Mouse (Mus musculus): ENCODE measurements at regions not wholly inside any gene's neighbourhood (a gene's known extent, or its start where the extent isn't known, plus 50 kb on each side); places are given as distances from the start of the nearest gene placed in this dataset.

DNA sequence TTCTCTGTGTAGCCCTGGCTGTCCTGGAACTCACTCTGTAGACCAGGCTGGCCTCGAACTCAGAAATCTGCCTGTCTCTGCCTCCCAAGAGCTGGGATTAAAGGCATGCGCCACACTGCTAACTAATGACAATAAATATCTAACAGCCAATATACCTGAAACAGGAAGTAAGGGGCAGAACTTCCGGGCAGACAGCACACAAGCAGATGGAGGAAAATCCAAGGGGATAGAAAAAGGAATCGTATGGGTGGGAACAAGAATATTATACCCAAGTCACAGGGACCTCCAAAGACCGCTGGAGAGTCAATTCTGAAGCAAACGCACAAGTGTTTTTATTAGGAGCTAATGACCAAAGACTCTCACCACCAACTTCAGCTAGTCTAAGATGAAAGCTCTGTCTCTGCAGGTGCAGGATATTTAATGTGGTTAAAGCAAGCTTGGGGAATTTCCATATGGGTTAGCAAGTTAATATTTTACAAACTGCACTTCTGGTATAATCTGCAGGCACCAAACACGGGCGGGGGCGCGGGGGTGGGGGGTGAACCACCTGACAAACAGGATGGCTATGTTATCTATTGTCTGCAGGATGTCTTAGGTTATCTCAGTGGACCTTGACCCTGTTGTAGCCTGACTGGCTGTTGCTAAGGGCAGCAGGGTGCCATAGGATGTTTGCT, 1122.3 kb upstream of the Cited2 start:
- Histone ChIP-seq H3K4me3 (replicated peaks; ENCODE audit: low read length) (no peak overlapping the region), H3K4me1 (replicated peaks; ENCODE audit: low read depth, low read length) (no peaks in the 10 kb centered on the region), H3K9me3 (ENCODE audit: low read length) (no peaks in the 10 kb centered on the region), H3K36me3 (ENCODE audit: insufficient read depth, low read length) (no peaks in the 10 kb centered on the region), H3K27me3 (ENCODE audit: insufficient read depth, low read length) (no peaks in the 10 kb centered on the region)
- TF ChIP-seq CTCF (conservative IDR thresholded peaks at IDR 0.05; ENCODE audit: low read length) (no peak), NANOG (IDR thresholded peaks at IDR 0.05; ENCODE audit: borderline replicate concordance, low read length) (no peak), POU5F1 (IDR thresholded peaks at IDR 0.05; ENCODE audit: borderline replicate concordance, low read length) (no peak)

DNA sequence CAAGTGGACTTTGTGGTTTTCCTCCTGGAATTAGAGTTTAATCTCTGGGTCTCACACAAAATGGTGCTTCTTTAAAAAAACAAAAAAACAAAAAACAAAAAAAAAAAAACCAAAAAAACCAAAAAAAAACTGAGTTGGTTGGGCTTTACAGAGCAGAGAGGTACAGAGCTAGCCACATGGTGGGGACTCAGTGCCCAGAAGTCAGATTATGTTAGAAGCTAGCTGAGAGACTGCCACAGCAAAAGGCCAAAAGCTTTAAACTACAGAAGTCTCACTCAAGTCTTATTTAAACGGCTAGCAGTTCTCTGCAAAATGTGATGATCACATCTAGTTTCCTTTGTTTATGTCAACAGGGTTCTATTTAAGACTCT, 1121.8 kb upstream of the Cited2 start:
- no peaks in the 10 kb centered on the region for H3K27me3 ChIP-seq (ENCODE audit: insufficient read depth, low read length)
- H3K4me1 ChIP-seq (replicated peaks; ENCODE audit: low read depth, low read length) = no peaks in the 10 kb centered on the region
- H3K9me3 ChIP-seq (ENCODE audit: low read length) = no peaks in the 10 kb centered on the region
- no peaks in the 10 kb centered on the region for H3K36me3 ChIP-seq (ENCODE audit: insufficient read depth, low read length)
- no peak overlapping the region for H3K4me3 ChIP-seq (replicated peaks; ENCODE audit: low read length)
- TF ChIP-seq POU5F1 (IDR thresholded peaks at IDR 0.05; ENCODE audit: borderline replicate concordance, low read length) = no peak
- no peak for TF ChIP-seq CTCF (conservative IDR thresholded peaks at IDR 0.05; ENCODE audit: low read length)
- no peak for TF ChIP-seq NANOG (IDR thresholded peaks at IDR 0.05; ENCODE audit: borderline replicate concordance, low read length)

GRCm38 (mm10) chr10:16608339-16608738, 1114.7 kb upstream of the Cited2 start:
- TF ChIP-seq NANOG (IDR thresholded peaks at IDR 0.05; ENCODE audit: borderline replicate concordance, low read length) (no peak), POU5F1 (IDR thresholded peaks at IDR 0.05; ENCODE audit: borderline replicate concordance, low read length) (no peak), CTCF (conservative IDR thresholded peaks at IDR 0.05; ENCODE audit: low read length) (no peak)
- Histone ChIP-seq H3K4me3 (replicated peaks; ENCODE audit: low read length) (no peak overlapping the region), H3K27me3 (ENCODE audit: insufficient read depth, low read length) (no peaks in the 10 kb centered on the region), H3K36me3 (ENCODE audit: insufficient read depth, low read length) (no peaks in the 10 kb centered on the region), H3K4me1 (replicated peaks; ENCODE audit: low read depth, low read length) (no peaks in the 10 kb centered on the region), H3K9me3 (ENCODE audit: low read length) (no peaks in the 10 kb centered on the region)

- no peaks in the 10 kb centered on the region for H3K9me3 ChIP-seq (ENCODE audit: low read length)
- H3K36me3 ChIP-seq (ENCODE audit: insufficient read depth, low read length) = no peaks in the 10 kb centered on the region
- no peak overlapping the region for H3K4me3 ChIP-seq (replicated peaks; ENCODE audit: low read length)
- no peaks in the 10 kb centered on the region for H3K4me1 ChIP-seq (replicated peaks; ENCODE audit: low read depth, low read length)
- TF ChIP-seq POU5F1 (IDR thresholded peaks at IDR 0.05; ENCODE audit: borderline replicate concordance, low read length) (no peak), CTCF (conservative IDR thresholded peaks at IDR 0.05; ENCODE audit: low read length) (no peak), NANOG (IDR thresholded peaks at IDR 0.05; ENCODE audit: borderline replicate concordance, low read length) (no peak)
- H3K27me3 ChIP-seq (ENCODE audit: insufficient read depth, low read length) = no peaks in the 10 kb centered on the region
Measured at GRCm38 (mm10) chr10:16618752-16619151, 1104.3 kb upstream of the Cited2 start.

GRCm38 (mm10) chr10:16619584-16619983, 1103.4 kb upstream of the Cited2 start:
- H3K27me3 ChIP-seq (ENCODE audit: insufficient read depth, low read length) = no peaks in the 10 kb centered on the region
- H3K4me1 ChIP-seq (replicated peaks; ENCODE audit: low read depth, low read length) = no peaks in the 10 kb centered on the region
- H3K4me3 ChIP-seq (replicated peaks; ENCODE audit: low read length) = no peak overlapping the region
- no peak for TF ChIP-seq POU5F1 (IDR thresholded peaks at IDR 0.05; ENCODE audit: borderline replicate concordance, low read length)
- TF ChIP-seq NANOG (IDR thresholded peaks at IDR 0.05; ENCODE audit: borderline replicate concordance, low read length) = no peak
- no peak for TF ChIP-seq CTCF (conservative IDR thresholded peaks at IDR 0.05; ENCODE audit: low read length)
- H3K9me3 ChIP-seq (ENCODE audit: low read length) = no peaks in the 10 kb centered on the region
- no peaks in the 10 kb centered on the region for H3K36me3 ChIP-seq (ENCODE audit: insufficient read depth, low read length)

- TF ChIP-seq POU5F1 (IDR thresholded peaks at IDR 0.05; ENCODE audit: borderline replicate concordance, low read length) (no peak), NANOG (IDR thresholded peaks at IDR 0.05; ENCODE audit: borderline replicate concordance, low read length) (no peak), CTCF (conservative IDR thresholded peaks at IDR 0.05; ENCODE audit: low read length) (no peak)
- Histone ChIP-seq H3K4me3 (replicated peaks; ENCODE audit: low read length) (no peak overlapping the region), H3K4me1 (replicated peaks; ENCODE audit: low read depth, low read length) (no peaks in the 10 kb centered on the region)
Measured at GRCm38 (mm10) chr10:16620804-16621559, 1102.0 kb upstream of the Cited2 start.

GRCm38 (mm10) chr10:16622821-16623220, 1100.2 kb upstream of the Cited2 start:
- Histone ChIP-seq H3K4me1 (replicated peaks; ENCODE audit: low read depth, low read length) (no peaks in the 10 kb centered on the region), H3K27me3 (ENCODE audit: insufficient read depth, low read length) (no peaks in the 10 kb centered on the region), H3K36me3 (ENCODE audit: insufficient read depth, low read length) (no peaks in the 10 kb centered on the region), H3K9me3 (ENCODE audit: low read length) (no peaks in the 10 kb centered on the region), H3K4me3 (replicated peaks; ENCODE audit: low read length) (no peak overlapping the region)
- TF ChIP-seq NANOG (IDR thresholded peaks at IDR 0.05; ENCODE audit: borderline replicate concordance, low read length) = no peak
- no peak for TF ChIP-seq POU5F1 (IDR thresholded peaks at IDR 0.05; ENCODE audit: borderline replicate concordance, low read length)
- no peak for TF ChIP-seq CTCF (conservative IDR thresholded peaks at IDR 0.05; ENCODE audit: low read length)

More at GRCm38 (mm10) chr10:16620804-16621559, 1102.0 kb upstream of the Cited2 start:
- H3K9me3 ChIP-seq (ENCODE audit: low read length) = no peaks in the 10 kb centered on the region
- no peaks in the 10 kb centered on the region for H3K27me3 ChIP-seq (ENCODE audit: insufficient read depth, low read length)
- no peaks in the 10 kb centered on the region for H3K36me3 ChIP-seq (ENCODE audit: insufficient read depth, low read length)

GRCm38 (mm10) chr10:16633236-16633635, 1089.8 kb upstream of the Cited2 start:
- no peaks in the 10 kb centered on the region for H3K9me3 ChIP-seq (ENCODE audit: low read length)
- H3K27me3 ChIP-seq (ENCODE audit: insufficient read depth, low read length) = no peaks in the 10 kb centered on the region
- TF ChIP-seq NANOG (IDR thresholded peaks at IDR 0.05; ENCODE audit: borderline replicate concordance, low read length) (no peak), CTCF (conservative IDR thresholded peaks at IDR 0.05; ENCODE audit: low read length) (no peak), POU5F1 (IDR thresholded peaks at IDR 0.05; ENCODE audit: borderline replicate concordance, low read length) (no peak)
- no peaks in the 10 kb centered on the region for H3K36me3 ChIP-seq (ENCODE audit: insufficient read depth, low read length)
- H3K4me3 ChIP-seq (replicated peaks; ENCODE audit: low read length) = no peak overlapping the region
- H3K4me1 ChIP-seq (replicated peaks; ENCODE audit: low read depth, low read length) = no peaks in the 10 kb centered on the region
